Mouse (Mus musculus) kidney, postnatal 0 days (tissue): ENCODE results near the gene Wasf1. TPM values are rescaled to one million over a fixed set of nuclear protein-coding genes. Genes with fewer than 3 reads are reported as not detected.
A peak's percentile ranks its signal among the peaks of the same experiment; 100 is the strongest.

ENCODE experiments used
- ATAC-seq: fragments of 200-750 bp; cut with Nextera tagmentation; replicated peaks from 2 replicates; pipeline ENCODE4 v1.8.0; 2017; ENCODE audit warnings: low read depth, moderate number of reproducible peaks, moderate TSS enrichment, moderate library complexity; ENCODE audit not compliant: low FRiP score
- DNase-seq: peaks from one replicate; pipeline ENCODE4 v3.0.0-alpha.2; 2016; ENCODE audit warnings: low spot score
- H3K27ac ChIP-seq: fragments of 300-500 bp; sonication (generic); 2 replicates; pipeline ENCODE4 v1.5.1; 2014; ENCODE audit warnings: mild to moderate bottlenecking
- H3K27me3 ChIP-seq: fragments of 300-500 bp; sonication (generic); 2 replicates; pipeline ENCODE4 v1.6.1; 2014; ENCODE audit warnings: low read length, mixed read lengths; ENCODE audit not compliant: insufficient read depth
- H3K36me3 ChIP-seq: fragments of 300-500 bp; sonication (generic); 2 replicates; pipeline ENCODE4 v1.6.1; 2014; ENCODE audit warnings: low read length, mixed read lengths; ENCODE audit not compliant: insufficient read depth
- H3K4me1 ChIP-seq: fragments of 300-500 bp; sonication (generic); replicated peaks from 2 replicates; pipeline ENCODE4 v1.6.1; 2014; ENCODE audit warnings: antibody characterized with exemption, low read length, mixed read lengths; ENCODE audit not compliant: insufficient read depth
- H3K4me2 ChIP-seq: fragments of 300-500 bp; sonication (generic); 2 replicates; pipeline ENCODE4 v1.6.1; 2014; ENCODE audit warnings: mild to moderate bottlenecking, low read length, moderate library complexity, mixed read lengths
- H3K4me3 ChIP-seq: fragments of 300-500 bp; sonication (generic); replicated peaks from 2 replicates; pipeline ENCODE4 v1.5.1; 2014; ENCODE audit warnings: low read depth, low read length
- H3K9ac ChIP-seq: fragments of 300-500 bp; sonication (generic); 2 replicates; pipeline ENCODE4 v1.6.1; 2014; ENCODE audit warnings: low read depth, low read length
- H3K9me3 ChIP-seq: fragments of 300-500 bp; sonication (generic); replicated peaks from 2 replicates; pipeline ENCODE4 v1.6.1; 2016; ENCODE audit warnings: low read length, inconsistent platforms, mixed read lengths
- CTCF ChIP-seq: IDR thresholded peaks from 2 replicates; pipeline ENCODE4 v1.5.1; 2016; ENCODE audit warnings: antibody characterized with exemption, low read depth, mild to moderate bottlenecking, moderate library complexity
- WGBS: fragments of 180-500 bp; shearing (Covaris S2); extraction: QIAGEN DNeasy Blood & Tissue Kit; methylation state at CpG from one replicate; pipeline ENCODE4 v1.1.7; 2014; 5-methylcytosine and 5-hydroxymethylcytosine counted together
- polyA plus RNA-seq: library from polyadenylated mRNA; unstranded; fragments of >200 nt; fragmentation: Nextera tagmentation; extraction: Ambion mirVana; gene quantifications from 2 replicates; pipeline ENCODE4 v1.2.1, GENCODE M21; 2015

The Wasf1 gene
- polyA plus RNA-seq, 1 experiment from 2014 or later = 13.2 TPM

DNA sequence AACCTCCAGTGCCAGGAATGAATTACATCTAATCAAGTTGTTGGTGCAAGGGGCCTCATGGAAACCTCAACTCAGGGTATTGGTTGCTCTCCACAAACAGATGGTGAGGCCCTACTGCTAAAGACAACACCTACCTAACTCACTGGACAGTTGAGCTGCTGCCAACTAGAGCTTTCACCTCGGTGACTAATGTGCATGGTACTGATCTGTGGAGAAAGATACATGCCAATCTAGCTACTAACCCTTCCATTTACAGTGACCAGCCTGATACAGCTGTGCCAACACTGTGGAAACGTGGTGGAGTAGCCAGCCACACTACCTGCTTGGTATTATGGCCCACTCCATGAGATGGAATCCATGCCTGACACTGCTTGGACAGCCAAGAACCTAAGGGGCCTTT, 11.2 kb upstream of the Wasf1 start:
- no peak overlapping the region for H3K9ac ChIP-seq
- no peak overlapping the region for H3K4me3 ChIP-seq
- no peak for TF ChIP-seq CTCF
- no peak overlapping the region for H3K4me2 ChIP-seq
- H3K36me3 ChIP-seq = no peaks in the 10 kb centered on the region
- no peaks in the 10 kb centered on the region for H3K4me1 ChIP-seq
- no peak overlapping the region for H3K27ac ChIP-seq
- 88% methylated on average over 2 of the region's 2 CpGs for WGBS
- no peaks in the 10 kb centered on the region for H3K27me3 ChIP-seq
- H3K9me3 ChIP-seq = no peaks in the 10 kb centered on the region
- DNase-seq (no peak), ATAC-seq (no peak)

DNA sequence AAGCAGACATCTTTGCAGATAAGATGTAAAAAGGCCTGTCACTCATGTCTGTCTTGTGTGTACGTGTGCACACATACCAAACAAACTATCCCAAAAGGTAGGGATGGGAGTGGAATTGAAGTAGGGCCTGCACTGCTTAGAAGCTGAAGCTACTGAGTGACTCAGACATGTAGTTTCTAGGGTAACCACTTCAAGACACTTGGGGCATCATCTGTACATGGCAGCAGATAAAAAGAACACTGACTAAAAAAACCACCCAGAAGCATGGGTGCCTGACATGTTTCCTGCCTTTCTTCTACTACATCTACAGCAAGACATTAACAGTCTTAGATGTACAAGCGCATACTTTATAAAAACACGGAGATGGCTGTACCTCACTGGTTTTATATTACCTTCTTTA, 5.0 kb upstream of the Wasf1 start:
- H3K4me1 ChIP-seq = peaks cover 7% of the 10 kb centered on the region; the same call in 1 of the 2 replicates
- no peaks in the 10 kb centered on the region for H3K27me3 ChIP-seq
- no peak for ATAC-seq
- TF ChIP-seq CTCF = no peak
- DNase-seq = no peak
- no peak overlapping the region for H3K4me2 ChIP-seq
- no peaks in the 10 kb centered on the region for H3K36me3 ChIP-seq
- no peak overlapping the region for H3K9ac ChIP-seq
- H3K4me3 ChIP-seq = no peak overlapping the region
- no peak overlapping the region for H3K27ac ChIP-seq
- no peaks in the 10 kb centered on the region for H3K9me3 ChIP-seq
- 93% methylated on average over 3 of the region's 3 CpGs for WGBS

DNA sequence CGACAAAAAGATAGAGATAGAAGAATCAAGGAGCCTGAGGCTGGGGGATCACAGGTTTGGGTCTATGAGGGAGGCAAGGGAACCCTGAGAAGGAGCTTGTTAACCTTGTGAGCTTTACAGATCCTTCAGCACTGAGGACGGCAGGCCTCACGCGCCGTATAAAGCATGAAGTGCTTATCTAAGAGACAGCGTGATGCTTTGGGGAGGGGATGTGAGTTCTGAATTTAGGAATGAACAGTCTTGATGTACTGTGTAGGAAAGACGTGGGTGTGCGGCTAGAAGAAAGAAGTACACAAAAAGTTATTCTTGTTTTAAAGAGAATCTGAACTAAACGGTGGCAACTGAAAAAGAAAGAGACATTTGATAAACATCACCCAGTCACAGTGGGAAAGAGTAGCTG, 3.3 kb upstream of the Wasf1 start:
- no peaks in the 10 kb centered on the region for H3K9me3 ChIP-seq
- H3K4me3 ChIP-seq = no peak overlapping the region
- H3K27me3 ChIP-seq = no peaks in the 10 kb centered on the region
- no peak overlapping the region for H3K4me2 ChIP-seq
- peaks cover 7% of the 10 kb centered on the region; the same call in 1 of the 2 replicates for H3K4me1 ChIP-seq
- ATAC-seq (no peak), DNase-seq (no peak)
- no peak overlapping the region for H3K27ac ChIP-seq
- WGBS = 78% methylated on average over 9 of the region's 9 CpGs
- H3K9ac ChIP-seq = no peak overlapping the region
- no peaks in the 10 kb centered on the region for H3K36me3 ChIP-seq
- no peak for TF ChIP-seq CTCF

DNA sequence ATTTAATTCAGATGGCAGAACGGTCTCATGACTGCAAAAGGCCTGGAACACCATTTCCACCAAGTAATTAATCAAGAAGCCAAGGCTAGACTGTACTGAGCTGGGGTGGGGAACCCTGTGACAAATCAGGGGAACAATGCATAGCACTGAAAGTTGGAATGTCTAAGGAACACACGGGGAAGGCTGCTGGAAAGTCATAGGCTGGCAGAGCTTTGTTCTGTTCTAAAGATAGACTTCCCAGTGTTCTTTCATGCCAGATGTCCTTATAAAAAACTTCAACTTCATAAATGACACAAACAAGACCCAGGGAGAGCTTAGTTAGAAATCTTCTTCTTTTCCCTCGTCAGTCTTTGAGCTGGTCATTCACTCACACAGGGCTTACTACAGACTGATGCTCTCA, 2.0 kb upstream of the Wasf1 start:
- H3K27me3 ChIP-seq = no peaks in the 10 kb centered on the region
- no peaks in the 10 kb centered on the region for H3K36me3 ChIP-seq
- DNase-seq (no peak), ATAC-seq (no peak)
- no peak overlapping the region for H3K4me3 ChIP-seq
- WGBS = 81% methylated on average over 3 of the region's 3 CpGs
- no peak for TF ChIP-seq CTCF
- no peak overlapping the region for H3K27ac ChIP-seq
- H3K4me1 ChIP-seq = peaks cover 7% of the 10 kb centered on the region; the same call in 1 of the 2 replicates
- no peaks in the 10 kb centered on the region for H3K9me3 ChIP-seq
- no peak overlapping the region for H3K9ac ChIP-seq
- H3K4me2 ChIP-seq = no peak overlapping the region

DNA sequence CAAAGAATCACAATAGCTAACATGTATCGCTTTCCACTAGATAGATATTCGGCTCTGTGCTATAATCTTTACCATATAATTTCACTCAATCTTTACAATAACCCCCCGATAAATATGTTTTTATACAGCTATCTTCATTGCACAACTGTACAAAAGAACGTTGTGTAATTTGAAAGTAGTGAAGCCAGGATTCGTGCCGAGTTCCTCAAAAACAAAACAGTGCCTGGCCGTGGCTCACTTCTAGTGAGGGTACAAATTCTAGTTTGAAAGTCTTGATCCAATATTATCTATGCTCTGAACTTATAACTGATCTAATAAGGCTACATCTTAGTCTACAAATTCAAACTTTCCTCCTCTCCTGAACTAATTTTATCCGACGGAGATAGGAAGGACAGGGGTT, 942 bp upstream of the Wasf1 start:
- 10% methylated on average over 9 of the region's 9 CpGs for WGBS
- no peak for DNase-seq

DNA sequence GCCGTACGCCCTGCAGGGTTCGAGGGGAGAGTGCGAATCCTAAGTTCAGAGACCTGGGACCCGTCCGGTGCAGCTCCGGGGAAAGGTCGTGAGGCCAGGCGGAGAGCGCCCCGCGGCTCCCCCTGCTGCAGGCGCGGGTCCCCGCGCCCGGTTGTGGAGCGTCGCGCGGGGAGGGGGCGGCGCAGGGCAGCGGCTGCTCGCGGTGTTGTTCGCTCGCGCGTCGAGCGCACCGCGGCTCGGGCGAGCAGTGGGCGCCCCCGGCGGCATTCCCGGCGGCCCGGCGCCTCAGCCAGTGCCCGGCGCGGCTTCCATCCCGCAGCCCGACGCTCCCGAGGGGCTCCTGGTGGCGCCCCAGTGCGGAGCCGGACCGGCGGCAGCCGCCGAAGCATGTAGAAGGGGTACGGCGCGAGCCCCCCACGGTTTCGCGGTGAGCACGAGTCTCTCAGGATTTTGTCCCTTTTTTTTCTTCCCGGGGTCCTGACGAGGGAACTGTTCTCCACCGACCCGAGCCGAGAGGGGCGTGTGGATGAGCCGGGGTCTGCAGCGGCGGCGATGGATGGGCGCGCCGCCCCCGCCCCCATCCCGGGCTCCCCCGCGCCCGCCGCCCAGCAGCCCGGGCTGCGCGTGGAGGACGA, 486 bp downstream of the Wasf1 start:
- DNase-seq = peak; percentile 87
- Histone ChIP-seq H3K4me1 (peaks cover 7% of the 10 kb centered on the region; the same call in 1 of the 2 replicates), H3K4me3 (peak overlapping the region; percentile 67), H3K27ac (peak overlapping the region; percentile 76), H3K4me2 (peak overlapping the region; percentile 80), H3K36me3 (no peaks in the 10 kb centered on the region), H3K27me3 (no peaks in the 10 kb centered on the region), H3K9ac (peak overlapping the region; percentile 74), H3K9me3 (no peaks in the 10 kb centered on the region)
- TF ChIP-seq CTCF = no peak; the same call in 1 of the 2 replicates
- peak; percentile 85 for ATAC-seq
- under 1% methylated on average over 78 of the region's 87 CpGs for WGBS

More for the DNA sequence above, 942 bp upstream of the Wasf1 start:
- H3K4me3 ChIP-seq = peak overlapping the region; percentile 67
- H3K27ac ChIP-seq = peak overlapping the region; percentile 76
- H3K4me1 ChIP-seq = peaks cover 7% of the 10 kb centered on the region; the same call in 1 of the 2 replicates
- H3K9ac ChIP-seq = peak overlapping the region; percentile 79
- peak overlapping the region; percentile 80 for H3K4me2 ChIP-seq
- ATAC-seq = no peak
- H3K36me3 ChIP-seq = no peaks in the 10 kb centered on the region
- no peaks in the 10 kb centered on the region for H3K9me3 ChIP-seq
- TF ChIP-seq CTCF = no peak
- H3K27me3 ChIP-seq = no peaks in the 10 kb centered on the region

DNA sequence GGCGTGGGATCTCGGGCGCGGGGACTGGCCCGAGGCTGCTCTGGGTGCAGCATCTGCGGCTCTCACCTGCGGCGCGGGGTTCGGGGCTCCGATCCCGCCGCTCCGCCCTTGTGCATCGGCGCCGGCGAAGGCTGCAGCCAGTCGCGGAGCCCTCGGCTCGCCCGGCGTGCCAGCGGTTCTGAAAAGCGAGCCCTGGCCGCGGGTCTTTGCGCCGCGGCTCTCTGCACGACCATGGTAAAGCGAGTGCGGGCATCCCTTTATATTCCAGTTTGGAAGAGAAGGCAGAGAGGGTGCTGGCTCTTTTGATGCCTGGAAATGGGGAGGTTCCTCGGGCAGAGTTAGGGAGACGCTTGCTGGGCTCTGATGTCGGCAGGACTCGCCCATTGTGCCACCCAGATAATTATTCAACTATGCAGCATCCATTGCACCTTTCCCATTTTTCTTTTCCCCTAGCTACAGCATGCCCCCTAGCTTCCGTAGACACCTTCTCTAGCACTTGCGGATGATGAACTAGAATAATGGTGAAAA, 1.1 kb downstream of the Wasf1 start:
- peak overlapping the region; percentile 76 for H3K27ac ChIP-seq
- peak overlapping the region; percentile 80 for H3K4me2 ChIP-seq
- H3K27me3 ChIP-seq = no peaks in the 10 kb centered on the region
- peaks cover 7% of the 10 kb centered on the region; the same call in 1 of the 2 replicates for H3K4me1 ChIP-seq
- H3K4me3 ChIP-seq = peak overlapping the region; percentile 67
- DNase-seq = peak; percentile 74
- ATAC-seq = no peak
- no peaks in the 10 kb centered on the region for H3K36me3 ChIP-seq
- H3K9me3 ChIP-seq = no peaks in the 10 kb centered on the region
- peak overlapping the region; percentile 74 for H3K9ac ChIP-seq
- TF ChIP-seq CTCF = peak; percentile 77
- WGBS = under 1% methylated on average over 40 of the region's 40 CpGs
